Comparison of ENCODE assay signal across 8 mouse cellular contexts in the genomic region with DNA sequence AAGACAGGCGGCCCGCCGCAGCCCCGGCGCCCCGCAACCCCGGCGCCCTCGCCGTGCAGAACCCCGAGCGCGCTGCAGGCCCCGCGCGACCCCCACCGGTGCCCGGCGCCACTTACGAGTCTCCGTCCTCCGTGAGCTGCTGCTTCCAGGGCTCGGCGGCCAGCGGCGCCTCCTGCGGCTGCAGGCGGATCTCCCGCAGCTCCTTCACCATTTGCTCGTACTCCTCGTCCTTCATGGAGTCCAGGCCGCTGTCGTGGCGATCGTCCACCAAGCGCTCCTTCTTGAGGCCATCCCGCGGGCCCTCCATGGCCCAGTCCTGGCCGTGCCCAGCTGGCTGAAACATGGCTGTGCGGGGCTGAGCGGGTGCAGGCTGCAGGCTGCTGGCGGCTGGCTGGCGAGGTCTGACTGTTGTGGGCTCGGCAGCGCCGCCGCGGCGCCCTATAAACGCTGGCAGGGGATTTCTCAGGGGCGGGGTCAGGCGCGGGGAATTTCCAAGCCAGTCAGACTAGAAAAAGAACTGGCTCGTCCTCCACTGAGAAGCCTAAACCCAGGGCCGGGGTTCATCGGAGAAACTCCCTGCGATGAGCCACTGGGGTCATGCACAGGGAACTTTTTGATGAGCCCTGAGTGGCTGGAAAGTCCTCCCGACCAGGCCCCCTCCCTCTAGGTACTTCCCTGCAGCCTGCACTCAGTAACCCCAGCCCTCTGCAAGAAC. TPM values are rescaled to one million over a fixed set of nuclear protein-coding genes. Genes with fewer than 3 reads are reported as not detected.
DNase-seq lines count a peak whose midpoint lies in the region; ATAC-seq and TF ChIP-seq lines count a peak whose summit lies in the region.

TSS of gene Nfkbia (minus strand) at position 464 of the 715 bp plus-strand sequence.

- WGBS in hindbrain, embryonic 11.5 days: under 1% methylated on average over 46 of the region's 58 CpGs
- 0% methylated on average over 34 of the region's 58 CpGs for WGBS in lung, postnatal 0 days

- H3K27me3 ChIP-seq in hindbrain, embryonic 11.5 days (ENCODE audit: control insufficient read depth, insufficient read depth, low read length): no peaks in the 10 kb centered on the region
- H3K27me3 ChIP-seq in lung, postnatal 0 days (replicated peaks; ENCODE audit: insufficient read depth, low read length): no peaks in the 10 kb centered on the region

- no peaks in the 10 kb centered on the region for H3K9me3 ChIP-seq in hindbrain, embryonic 11.5 days (ENCODE audit: control insufficient read depth, low read length)
- no peaks in the 10 kb centered on the region for H3K9me3 ChIP-seq in lung, postnatal 0 days (ENCODE audit: low read length)

- peak within 1 kb of the TSS; percentile 99 for H3K27ac ChIP-seq in hindbrain, embryonic 11.5 days (ENCODE audit: low read depth, low read length)
- peak within 1 kb of the TSS; percentile 99 for H3K27ac ChIP-seq in lung, postnatal 0 days (ENCODE audit: low read length)

- no peaks in the 10 kb centered on the region for H3K36me3 ChIP-seq in hindbrain, embryonic 11.5 days (ENCODE audit: control insufficient read depth, insufficient read depth, low read length)
- peaks cover 30% of the 10 kb centered on the region for H3K36me3 ChIP-seq in lung, postnatal 0 days (ENCODE audit: insufficient read depth, low read length)

- peak; percentile 51 for TF ChIP-seq CTCF in lung, postnatal 0 days (IDR thresholded peaks at IDR 0.05)

- H3K9ac ChIP-seq in hindbrain, embryonic 11.5 days (ENCODE audit: low read depth, low read length): peak within 1 kb of the TSS; percentile 93
- peak within 1 kb of the TSS; percentile 98 for H3K9ac ChIP-seq in lung, postnatal 0 days (replicated peaks; ENCODE audit: low read depth)

- peak within 1 kb of the TSS; percentile 85 for H3K4me3 ChIP-seq in hindbrain, embryonic 11.5 days (ENCODE audit: low read depth, low read length)
- H3K4me3 ChIP-seq in lung, postnatal 0 days (ENCODE audit: low read depth, low read length): peak within 1 kb of the TSS; percentile 99

- peak; percentile 93 for ATAC-seq in hindbrain, embryonic 11.5 days (ENCODE audit: low FRiP score)
- peak; percentile 81 for ATAC-seq in lung, postnatal 0 days

- H3K4me1 ChIP-seq in hindbrain, embryonic 11.5 days (replicated peaks; ENCODE audit: control insufficient read depth, insufficient read depth, low read length): no peaks in the 10 kb centered on the region
- H3K4me1 ChIP-seq in lung, postnatal 0 days (ENCODE audit: insufficient read depth, low read depth, low read length): peaks cover 22% of the 10 kb centered on the region

- peak; percentile 74 for TF ChIP-seq EP300 in lung, postnatal 0 days (IDR thresholded peaks at IDR 0.05)

- DNase-seq in NIH3T3 (ENCODE audit: low read depth): peak; percentile 95
- peak; percentile 94 to 95 for DNase-seq in cerebellum, postnatal 10 days
- peak; percentile 82 to 88 for DNase-seq in frontal cortex, postnatal 10 days (ENCODE audit: low spot score in 2 of 2)
- peak; percentile 89 for DNase-seq in hindbrain, embryonic 11.5 days (ENCODE audit: low spot score)
- peak; percentile 93 to 95 for DNase-seq in layer of hippocampus, postnatal 10 days (ENCODE audit: low spot score in 2 of 2)
- peak; percentile 96 for DNase-seq in lung, postnatal 0 days (ENCODE audit: low spot score)
- peak; percentile 96 for DNase-seq in ovary, postnatal 10 days (ENCODE audit: low spot score)
- peak; percentile 90 for DNase-seq in thymus, postnatal 0 days (ENCODE audit: low spot score)

- peak within 1 kb of the TSS; percentile 78 for H3K4me2 ChIP-seq in hindbrain, embryonic 11.5 days (replicated peaks; ENCODE audit: low read depth, low read length)
- peak within 1 kb of the TSS; percentile 79 for H3K4me2 ChIP-seq in lung, postnatal 0 days (replicated peaks; ENCODE audit: low read depth, low read length)

RNA-seq across cellular contexts. Expression of gene Nfkbia, which starts in this region (rescaled TPM):
- 43.3 and 46.9 TPM in 2 replicates for polyA plus RNA-seq in hindbrain, embryonic 11.5 days (2014; fragmentation: Nextera tagmentation; extraction: Ambion mirVana)
- total RNA-seq in layer of hippocampus, postnatal 10 days (2021): 10 to 100 TPM; 34.0 to 43.0 TPM
- polyA plus RNA-seq in lung, postnatal 0 days (2015; fragmentation: Nextera tagmentation; extraction: Ambion mirVana): 184 and 297 TPM in 2 replicates
- polyA plus RNA-seq in thymus, postnatal 0 days (2015; fragmentation: Nextera tagmentation; extraction: Ambion mirVana): 296 and 339 TPM in 2 replicates

Comparison
In these comparisons a context has a peak if more than half of its experiments do, and no peak if none do; other contexts are left out.
1. Peak in every context shown above with its lines: DNase-seq, ATAC-seq, H3K4me3 ChIP-seq and H3K27ac ChIP-seq.